ENCODE assay signal across 17 mouse cellular contexts in genomic region chr13:55542891-55543290, GRCm38 (mm10). TPM values are rescaled to one million over a fixed set of nuclear protein-coding genes. Genes with fewer than 3 reads are reported as not detected.
A peak's percentile ranks its signal among the peaks of the same experiment; 100 is the strongest.
DNase-seq lines count a peak whose midpoint lies in the region; ATAC-seq lines count a peak whose summit lies in the region.
"Had no signal": no experiment of that assay in that cellular context is flagged by ENCODE, and none has a peak within 500 bp of the region (broad histone marks: within the 10 kb centered on the region; RNA-seq: fewer than 3 reads in every experiment).

No protein-coding gene starts in this region.

- H3K27me3 ChIP-seq in kidney, embryonic 14.5 days (ENCODE audit: control insufficient read depth, insufficient read depth, low read length), result no peaks in the 10 kb centered on the region
- H3K27me3 ChIP-seq in midbrain, embryonic 14.5 days (ENCODE audit: control insufficient read depth, insufficient read depth, low read length), result no peaks in the 10 kb centered on the region
- H3K27me3 ChIP-seq: forebrain, embryonic 15.5 days; heart, embryonic 13.5 days; lung, embryonic 15.5 days had no signal

- no peaks in the 10 kb centered on the region for H3K4me1 ChIP-seq in kidney, embryonic 14.5 days (ENCODE audit: control insufficient read depth, insufficient read depth, low read length)
- H3K4me1 ChIP-seq in midbrain, embryonic 14.5 days (ENCODE audit: control insufficient read depth, insufficient read depth, low read length), result no peaks in the 10 kb centered on the region
- H3K4me1 ChIP-seq: forebrain, embryonic 15.5 days; heart, embryonic 13.5 days; lung, embryonic 15.5 days had no signal

- no peak overlapping the region for H3K4me3 ChIP-seq in kidney, embryonic 14.5 days (ENCODE audit: low read length)
- no peak overlapping the region for H3K4me3 ChIP-seq in midbrain, embryonic 14.5 days (replicated peaks; ENCODE audit: low read depth, low read length)
- H3K4me3 ChIP-seq: erythroblast, embryonic 14.5 days; forebrain, embryonic 15.5 days; heart, embryonic 13.5 days; lung, embryonic 15.5 days; myocyte had no signal

- H3K9me3 ChIP-seq in kidney, embryonic 14.5 days (ENCODE audit: control insufficient read depth, low read length), result no peaks in the 10 kb centered on the region
- no peaks in the 10 kb centered on the region for H3K9me3 ChIP-seq in midbrain, embryonic 14.5 days (ENCODE audit: control insufficient read depth, low read length)
- H3K9me3 ChIP-seq: forebrain, embryonic 15.5 days; heart, embryonic 13.5 days; lung, embryonic 15.5 days had no signal

- peaks cover 98% of the 10 kb centered on the region for H3K36me3 ChIP-seq in kidney, embryonic 14.5 days (ENCODE audit: control insufficient read depth, insufficient read depth, low read length)
- peaks cover 100% of the 10 kb centered on the region for H3K36me3 ChIP-seq in midbrain, embryonic 14.5 days (ENCODE audit: control insufficient read depth, insufficient read depth, low read length)

- no peak for ATAC-seq in kidney, embryonic 14.5 days (ENCODE audit: low FRiP score, low TSS enrichment)
- no peak for ATAC-seq in midbrain, embryonic 14.5 days (ENCODE audit: low FRiP score, low TSS enrichment)
- ATAC-seq: CD4-positive, CD25-positive, alpha-beta regulatory T cell, adult 4 months; forebrain, embryonic 15.5 days; hindbrain, postnatal 0 days had no signal

- no peak overlapping the region for H3K9ac ChIP-seq in kidney, embryonic 14.5 days (ENCODE audit: low read depth, low read length)
- no peak overlapping the region for H3K9ac ChIP-seq in midbrain, embryonic 14.5 days (replicated peaks; ENCODE audit: low read length)
- H3K9ac ChIP-seq: forebrain, embryonic 15.5 days; heart, embryonic 13.5 days; lung, embryonic 15.5 days had no signal

- DNase-seq in kidney, adult 18-20 months, result peak; percentile 92
- peak; percentile 96 to 98 for DNase-seq in kidney, adult 8-10 months
- DNase-seq in kidney, postnatal 4 days, result peak; percentile 43 to 60
- DNase-seq in ovary, postnatal 14 days (ENCODE audit: low spot score), result peak; percentile 48
- no peak for DNase-seq in midbrain, embryonic 14.5 days
- no peak for DNase-seq in left cerebral cortex, adult 11 months (ENCODE audit: low spot score)
- DNase-seq: adrenal gland, postnatal 25 days; heart, postnatal 4 days had no signal

- no peak overlapping the region for H3K27ac ChIP-seq in kidney, embryonic 14.5 days (ENCODE audit: low read depth, low read length)
- no peak overlapping the region for H3K27ac ChIP-seq in midbrain, embryonic 14.5 days (replicated peaks; ENCODE audit: low read depth, low read length)
- H3K27ac ChIP-seq: forebrain, embryonic 15.5 days; heart, embryonic 13.5 days; hindbrain, postnatal 0 days; lung, embryonic 15.5 days had no signal

- WGBS in kidney, embryonic 14.5 days, result 90% methylated on average over 4 of the region's 4 CpGs
- 97% methylated on average over 4 of the region's 4 CpGs for WGBS in midbrain, embryonic 14.5 days

- no peak overlapping the region for H3K4me2 ChIP-seq in kidney, embryonic 14.5 days (replicated peaks; ENCODE audit: low read depth, low read length)
- H3K4me2 ChIP-seq in midbrain, embryonic 14.5 days (ENCODE audit: low read length), result no peak overlapping the region
- H3K4me2 ChIP-seq: forebrain, embryonic 15.5 days; heart, embryonic 13.5 days; lung, embryonic 15.5 days; midbrain, embryonic 11.5 days had no signal

RNA-seq across cellular contexts. Expression of gene Ddx41, which starts 6.4 kb away (rescaled TPM):
- polyA plus RNA-seq in kidney, embryonic 14.5 days (2014; fragmentation: Nextera tagmentation; extraction: Ambion mirVana), result 94.1 and 94.7 TPM in 2 replicates
- polyA plus RNA-seq in midbrain, embryonic 14.5 days (2014; fragmentation: Nextera tagmentation; extraction: Ambion mirVana), result 56.2 and 57.6 TPM in 2 replicates

RNA-seq across cellular contexts. Expression of gene Dok3, which starts 13.8 kb away (rescaled TPM):
- 1.9 and 2.2 TPM in 2 replicates for polyA plus RNA-seq in kidney, embryonic 14.5 days (2014; fragmentation: Nextera tagmentation; extraction: Ambion mirVana)
- 3.4 and 4.0 TPM in 2 replicates for polyA plus RNA-seq in midbrain, embryonic 14.5 days (2014; fragmentation: Nextera tagmentation; extraction: Ambion mirVana)

RNA-seq across cellular contexts. Expression of gene Fam193b, which starts 28.0 kb away (rescaled TPM):
- polyA plus RNA-seq in kidney, embryonic 14.5 days (2014; fragmentation: Nextera tagmentation; extraction: Ambion mirVana), result 36.7 and 39.3 TPM in 2 replicates
- polyA plus RNA-seq in midbrain, embryonic 14.5 days (2014; fragmentation: Nextera tagmentation; extraction: Ambion mirVana), result 50.0 and 57.6 TPM in 2 replicates

RNA-seq across cellular contexts. Expression of gene Pdlim7, which starts 29.4 kb away (rescaled TPM):
- polyA plus RNA-seq in kidney, embryonic 14.5 days (2014; fragmentation: Nextera tagmentation; extraction: Ambion mirVana), result 136 and 141 TPM in 2 replicates
- 126 and 154 TPM in 2 replicates for polyA plus RNA-seq in midbrain, embryonic 14.5 days (2014; fragmentation: Nextera tagmentation; extraction: Ambion mirVana)

RNA-seq across cellular contexts. Expression of gene Tmed9, which starts 30.6 kb away (rescaled TPM):
- polyA plus RNA-seq in kidney, embryonic 14.5 days (2014; fragmentation: Nextera tagmentation; extraction: Ambion mirVana), result 73.5 and 232 TPM in 2 replicates
- 61.3 and 126 TPM in 2 replicates for polyA plus RNA-seq in midbrain, embryonic 14.5 days (2014; fragmentation: Nextera tagmentation; extraction: Ambion mirVana)

Comparison
In these comparisons a context has a peak if more than half of its experiments do, and no peak if none do; other contexts are left out.
1. DNase-seq: peak in kidney, adult 18-20 months (single experiment), kidney, adult 8-10 months (2 of 2), kidney, postnatal 4 days (2 of 2) and ovary, postnatal 14 days (single experiment); none in midbrain, embryonic 14.5 days (single experiment) and left cerebral cortex, adult 11 months (single experiment).